Mouse (Mus musculus) stomach, embryonic 16.5 days (tissue): Measurements from ENCODE around the gene Lrrc20. TPM values are rescaled to one million over a fixed set of nuclear protein-coding genes. Genes with fewer than 3 reads are reported as not detected.

Source experiments
- ATAC-seq: fragments of 200-750 bp; cut with Nextera tagmentation; 2 replicates; pipeline ENCODE4 v1.8.0; 2017; ENCODE audit warnings: moderate number of reproducible peaks, moderate TSS enrichment; ENCODE audit not compliant: insufficient read depth, low FRiP score
- H3K27ac ChIP-seq: fragments of 300-500 bp; sonication (generic); 2 replicates; pipeline ENCODE4 v1.5.1; 2014; ENCODE audit warnings: low read length
- H3K27me3 ChIP-seq: fragments of 300-500 bp; sonication (generic); 2 replicates; pipeline ENCODE4 v1.6.1; 2014; ENCODE audit warnings: low read length, control low read depth, mixed read lengths; ENCODE audit not compliant: control insufficient read depth, insufficient read depth
- H3K36me3 ChIP-seq: fragments of 300-500 bp; sonication (generic); 2 replicates; pipeline ENCODE4 v1.6.1; 2014; ENCODE audit warnings: low read length; ENCODE audit not compliant: control insufficient read depth, insufficient read depth
- H3K4me1 ChIP-seq: fragments of 300-500 bp; sonication (generic); 2 replicates; pipeline ENCODE4 v1.6.1; 2014; ENCODE audit warnings: low read length, control low read depth, mixed read lengths; ENCODE audit not compliant: control insufficient read depth, insufficient read depth
- H3K4me2 ChIP-seq: fragments of 300-500 bp; sonication (generic); 2 replicates; pipeline ENCODE4 v1.6.1; 2014; ENCODE audit warnings: low read depth, low read length, mixed read lengths
- H3K4me3 ChIP-seq: fragments of 300-500 bp; sonication (generic); replicated peaks from 2 replicates; pipeline ENCODE4 v1.5.1; 2014; ENCODE audit warnings: mild to moderate bottlenecking, low read length
- H3K9ac ChIP-seq: fragments of 300-500 bp; sonication (generic); 2 replicates; pipeline ENCODE4 v1.6.1; 2014; ENCODE audit warnings: low read length
- H3K9me3 ChIP-seq: fragments of 300-500 bp; sonication (generic); replicated peaks from 2 replicates; pipeline ENCODE4 v1.6.1; 2016; ENCODE audit warnings: low read length, control low read depth; ENCODE audit not compliant: control insufficient read depth
- WGBS: fragments of 180-500 bp; shearing (Covaris S2); extraction: QIAGEN DNeasy Blood & Tissue Kit; methylation state at CpG from one replicate; pipeline ENCODE4 v1.1.7; 2014; 5-methylcytosine and 5-hydroxymethylcytosine counted together
- polyA plus RNA-seq: library from polyadenylated mRNA; unstranded; fragments of >200 nt; fragmentation: Nextera tagmentation; extraction: Ambion mirVana; gene quantifications from 2 replicates; pipeline ENCODE4 v1.2.1, GENCODE M21; 2015

Lrrc20 gene
- polyA plus RNA-seq, 1 experiment from 2014 or later: 5.6 TPM

- Histone ChIP-seq H3K9me3 (no peaks in the 10 kb centered on the region), H3K27me3 (no peaks in the 10 kb centered on the region), H3K36me3 (no peaks in the 10 kb centered on the region), H3K4me2 (no peak overlapping the region), H3K4me1 (no peaks in the 10 kb centered on the region), H3K4me3 (no peak overlapping the region), H3K9ac (no peak overlapping the region), H3K27ac (no peak overlapping the region)
- ATAC-seq: no peak
- WGBS: 90% methylated on average over 7 of the region's 7 CpGs
These were observed 7.2 kb downstream of the Lrrc20 start for GRCm38 (mm10) chr10:61482771-61483170.

GRCm38 (mm10) chr10:61484801-61485200 lies 9.2 kb downstream of the Lrrc20 start:
- Histone ChIP-seq H3K9me3 (no peaks in the 10 kb centered on the region), H3K4me1 (no peaks in the 10 kb centered on the region), H3K4me3 (no peak overlapping the region), H3K4me2 (no peak overlapping the region), H3K9ac (no peak overlapping the region), H3K27ac (no peak overlapping the region), H3K36me3 (no peaks in the 10 kb centered on the region), H3K27me3 (no peaks in the 10 kb centered on the region)
- 71% methylated on average over 11 of the region's 11 CpGs for WGBS
- no peak for ATAC-seq

GRCm38 (mm10) chr10:61486551-61487339 lies 11.1 kb downstream of the Lrrc20 start:
- Histone ChIP-seq H3K4me3 (no peak overlapping the region), H3K36me3 (no peaks in the 10 kb centered on the region), H3K9me3 (no peaks in the 10 kb centered on the region), H3K4me1 (no peaks in the 10 kb centered on the region), H3K27me3 (no peaks in the 10 kb centered on the region), H3K27ac (no peak overlapping the region), H3K9ac (no peak overlapping the region), H3K4me2 (no peak overlapping the region)
- WGBS: 78% methylated on average over 8 of the region's 8 CpGs
- ATAC-seq: no peak

DNA sequence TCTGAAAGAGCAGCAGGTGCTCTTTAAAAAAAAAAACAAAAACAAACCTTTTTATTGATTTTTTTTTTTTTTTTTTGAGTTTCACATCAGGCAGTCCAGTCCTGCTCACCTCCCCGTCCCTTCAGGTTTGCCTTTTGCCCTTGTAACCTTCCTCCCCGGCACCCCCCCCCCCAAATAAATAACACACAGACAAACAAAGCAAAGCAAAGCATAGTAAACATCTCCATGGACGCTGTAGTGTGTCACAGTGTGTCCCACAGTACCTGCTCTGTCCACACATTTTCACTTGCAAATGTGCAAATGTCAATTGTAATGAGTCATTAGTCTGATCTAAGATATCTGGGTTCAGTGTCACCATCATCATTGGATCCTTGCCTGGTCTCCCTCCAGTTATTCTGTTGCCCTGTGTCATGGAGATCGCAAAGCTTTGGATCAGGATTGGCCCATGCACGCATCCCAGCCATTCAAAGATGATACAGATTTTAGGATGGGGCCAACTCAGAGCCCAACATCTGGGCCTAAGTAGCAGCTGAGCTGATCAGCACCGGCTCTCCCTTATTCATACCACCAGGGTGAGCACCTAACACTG lies 13.0 kb downstream of the Lrrc20 start:
- Histone ChIP-seq H3K4me3 (no peak overlapping the region), H3K4me2 (no peak overlapping the region), H3K27ac (no peak overlapping the region), H3K4me1 (peaks cover 2% of the 10 kb centered on the region; the same call in 1 of the 2 replicates), H3K36me3 (no peaks in the 10 kb centered on the region), H3K9ac (no peak overlapping the region), H3K27me3 (no peaks in the 10 kb centered on the region), H3K9me3 (no peaks in the 10 kb centered on the region)
- ATAC-seq: no peak
- WGBS: 72% methylated on average over 6 of the region's 6 CpGs

GRCm38 (mm10) chr10:61491573-61491972 lies 16.0 kb downstream of the Lrrc20 start:
- no peak overlapping the region for H3K27ac ChIP-seq
- no peak overlapping the region for H3K9ac ChIP-seq
- no peak for ATAC-seq
- H3K4me3 ChIP-seq: no peak overlapping the region
- no peaks in the 10 kb centered on the region for H3K27me3 ChIP-seq
- no peak overlapping the region for H3K4me2 ChIP-seq
- peaks cover 8% of the 10 kb centered on the region; the same call in 1 of the 2 replicates for H3K4me1 ChIP-seq
- no peaks in the 10 kb centered on the region for H3K9me3 ChIP-seq
- 26% methylated on average over 8 of the region's 8 CpGs for WGBS
- H3K36me3 ChIP-seq: no peaks in the 10 kb centered on the region

DNA sequence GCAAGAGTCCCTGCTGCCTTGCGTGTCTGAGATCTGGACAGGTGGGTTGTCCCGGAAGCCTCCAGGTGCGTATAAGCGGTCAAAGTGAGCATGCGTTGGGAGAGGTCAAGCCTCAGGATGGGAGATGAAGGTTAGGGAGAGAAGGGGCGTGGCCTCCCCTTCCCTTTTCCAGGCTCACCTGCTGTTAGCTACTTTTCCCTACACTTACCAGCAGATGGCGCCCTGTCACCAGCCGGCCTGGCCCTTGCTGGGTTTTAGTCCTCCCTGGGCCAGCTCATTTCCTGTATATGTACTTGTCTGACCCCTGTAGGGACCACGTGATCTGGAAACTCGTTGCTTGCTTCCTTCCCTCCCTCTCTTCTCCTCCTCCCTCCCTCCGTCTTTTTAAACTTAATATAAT lies 16.4 kb downstream of the Lrrc20 start:
- H3K27ac ChIP-seq: no peak overlapping the region
- H3K4me3 ChIP-seq: no peak overlapping the region
- no peak overlapping the region for H3K9ac ChIP-seq
- 0 out of 2 replicates have a peak overlapping the region, but pooled peaks have one; percentile 7 for H3K4me2 ChIP-seq
- no peaks in the 10 kb centered on the region for H3K9me3 ChIP-seq
- peaks cover 8% of the 10 kb centered on the region; the same call in 1 of the 2 replicates for H3K4me1 ChIP-seq
- WGBS: 10% methylated on average over 11 of the region's 11 CpGs
- H3K27me3 ChIP-seq: no peaks in the 10 kb centered on the region
- no peaks in the 10 kb centered on the region for H3K36me3 ChIP-seq
- peak; percentile 75; the same call in 1 of the 2 replicates for ATAC-seq

GRCm38 (mm10) chr10:61495461-61495860 lies 19.9 kb downstream of the Lrrc20 start:
- peaks cover 8% of the 10 kb centered on the region; the same call in 1 of the 2 replicates for H3K4me1 ChIP-seq
- no peaks in the 10 kb centered on the region for H3K9me3 ChIP-seq
- H3K9ac ChIP-seq: no peak overlapping the region
- no peak overlapping the region for H3K27ac ChIP-seq
- no peaks in the 10 kb centered on the region for H3K27me3 ChIP-seq
- H3K4me3 ChIP-seq: no peak overlapping the region
- H3K4me2 ChIP-seq: no peak overlapping the region
- no peak for ATAC-seq
- WGBS: 48% methylated on average over 4 of the region's 4 CpGs
- no peaks in the 10 kb centered on the region for H3K36me3 ChIP-seq

- no peak overlapping the region for H3K4me3 ChIP-seq
- H3K4me1 ChIP-seq: peaks cover 8% of the 10 kb centered on the region; the same call in 1 of the 2 replicates
- WGBS: 47% methylated on average over 9 of the region's 9 CpGs
- H3K4me2 ChIP-seq: no peak overlapping the region
- no peaks in the 10 kb centered on the region for H3K36me3 ChIP-seq
- no peaks in the 10 kb centered on the region for H3K9me3 ChIP-seq
- peak overlapping the region; percentile 20; the same call in 1 of the 2 replicates for H3K9ac ChIP-seq
- no peak for ATAC-seq
- H3K27ac ChIP-seq: no peak overlapping the region
- H3K27me3 ChIP-seq: no peaks in the 10 kb centered on the region
These were observed 20.6 kb downstream of the Lrrc20 start for GRCm38 (mm10) chr10:61496231-61496630.
